Mouse (Mus musculus) midbrain, embryonic 13.5 days (tissue): ENCODE data around the gene Elmsan1. TPM values are rescaled to one million over a fixed set of nuclear protein-coding genes. Genes with fewer than 3 reads are reported as not detected.
A peak's percentile ranks its signal among the peaks of the same experiment; 100 is the strongest.

Experiments used
- ATAC-seq: fragments of 200-750 bp; cut with Nextera tagmentation; 2 replicates; pipeline ENCODE4 v1.8.0; 2017; ENCODE audit warnings: mild to moderate bottlenecking, moderate TSS enrichment, moderate library complexity
- H3K27ac ChIP-seq: fragments of 300-500 bp; sonication (generic); 2 replicates; pipeline ENCODE4 v1.5.1; 2015; ENCODE audit warnings: inconsistent platforms, mild to moderate bottlenecking, moderate library complexity
- H3K27me3 ChIP-seq: fragments of 300-500 bp; sonication (generic); 2 replicates; pipeline ENCODE4 v1.6.1; 2015; ENCODE audit warnings: mild to moderate bottlenecking, inconsistent platforms
- H3K36me3 ChIP-seq: fragments of 300-500 bp; sonication (generic); 2 replicates; pipeline ENCODE4 v1.6.1; 2015; ENCODE audit warnings: mild to moderate bottlenecking, inconsistent platforms
- H3K4me1 ChIP-seq: fragments of 300-500 bp; sonication (generic); replicated peaks from 2 replicates; pipeline ENCODE4 v1.6.1; 2015; ENCODE audit warnings: inconsistent platforms
- H3K4me2 ChIP-seq: fragments of 300-500 bp; sonication (generic); replicated peaks from 2 replicates; pipeline ENCODE4 v1.6.1; 2015; ENCODE audit warnings: moderate library complexity, mild to moderate bottlenecking, inconsistent platforms
- H3K4me3 ChIP-seq: fragments of 300-500 bp; sonication (generic); replicated peaks from 2 replicates; pipeline ENCODE4 v1.5.1; 2015; ENCODE audit warnings: mild to moderate bottlenecking, inconsistent platforms
- H3K9ac ChIP-seq: fragments of 300-500 bp; sonication (generic); replicated peaks from 2 replicates; pipeline ENCODE4 v1.6.1; 2015; ENCODE audit warnings: mild to moderate bottlenecking, inconsistent platforms
- H3K9me3 ChIP-seq: fragments of 300-500 bp; sonication (generic); 2 replicates; pipeline ENCODE4 v1.6.1; 2016; ENCODE audit warnings: mild to moderate bottlenecking, inconsistent platforms
- WGBS: fragments of 180-500 bp; shearing (Covaris S2); methylation state at CpG from one replicate; pipeline ENCODE4 v1.1.7; 2015; 5-methylcytosine and 5-hydroxymethylcytosine counted together
- polyA plus RNA-seq: library from polyadenylated mRNA; unstranded; fragments of >200 nt; fragmentation: Nextera tagmentation; extraction: Ambion mirVana; gene quantifications from 2 replicates; pipeline ENCODE4 v1.2.1, GENCODE M21; 2015

Gene Elmsan1
- polyA plus RNA-seq, 1 experiment from 2014 or later, result 5.2 TPM

DNA sequence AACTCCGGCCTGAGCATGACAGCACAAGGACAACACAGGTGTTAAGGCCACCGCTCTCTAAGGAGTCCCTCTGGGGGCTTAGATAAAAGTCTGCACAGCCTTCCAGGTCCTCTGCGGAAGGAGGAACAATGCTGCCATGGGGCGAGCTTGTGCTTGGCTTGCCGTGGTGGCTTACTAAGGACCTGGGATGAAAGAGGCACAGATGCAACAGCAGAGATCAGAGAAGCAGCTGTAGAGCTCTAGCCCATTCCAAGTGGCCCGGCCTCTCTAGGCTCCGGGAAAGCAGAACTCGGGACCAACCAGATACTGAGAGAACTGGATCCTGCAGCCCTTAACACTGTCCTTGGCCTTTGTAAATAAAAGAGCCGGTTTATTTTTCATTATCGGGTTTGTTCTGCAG, 66.8 kb downstream of the Elmsan1 start:
- Histone ChIP-seq H3K27ac (no peak overlapping the region), H3K36me3 (peaks cover 44% of the 10 kb centered on the region), H3K4me3 (no peak overlapping the region), H3K4me1 (peaks cover 25% of the 10 kb centered on the region), H3K4me2 (no peak overlapping the region), H3K27me3 (no peaks in the 10 kb centered on the region), H3K9me3 (no peaks in the 10 kb centered on the region), H3K9ac (no peak overlapping the region)
- ATAC-seq, result no peak
- WGBS, result 92% methylated on average over 10 of the region's 10 CpGs

DNA sequence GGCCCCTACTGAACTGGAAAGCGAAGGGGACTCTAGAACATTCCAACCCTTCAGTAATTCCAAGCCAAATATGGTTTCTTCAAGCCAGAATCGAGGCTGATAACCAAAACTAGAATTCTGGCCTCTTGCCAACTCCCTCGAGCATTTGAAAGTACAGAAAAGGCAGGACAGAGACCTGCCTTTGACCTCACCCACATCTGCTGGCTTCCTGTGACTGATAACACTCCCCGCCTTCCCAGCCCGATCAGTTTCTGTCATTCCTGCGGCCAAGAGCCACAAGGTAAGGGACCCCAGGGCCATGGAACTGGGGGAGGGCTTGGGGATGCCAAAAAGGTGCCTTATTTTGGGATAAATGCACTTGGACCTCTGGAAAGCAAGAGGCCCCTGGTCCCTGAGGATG, 67.7 kb downstream of the Elmsan1 start:
- Histone ChIP-seq H3K4me3 (no peak overlapping the region), H3K27me3 (no peaks in the 10 kb centered on the region), H3K36me3 (peaks cover 34% of the 10 kb centered on the region)

DNA sequence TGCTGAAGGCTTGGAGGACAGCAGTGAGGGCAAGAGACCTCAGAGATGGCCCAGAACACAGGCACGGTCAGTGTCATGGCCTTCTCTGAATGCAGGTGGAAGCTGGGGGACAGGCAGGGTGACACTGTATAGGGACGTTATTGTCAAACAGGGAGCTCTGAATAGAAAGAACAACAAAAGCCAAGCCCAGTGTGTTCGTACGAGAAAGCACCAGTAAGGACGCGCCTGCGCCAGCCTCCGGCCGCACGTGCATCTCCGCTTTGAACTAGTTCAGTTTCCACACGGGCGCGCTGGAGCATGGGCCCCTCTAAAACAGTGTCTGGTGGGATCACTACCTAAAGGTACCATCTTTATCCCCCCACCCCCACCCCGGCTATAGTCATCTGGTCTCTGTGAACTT, 68.7 kb downstream of the Elmsan1 start:
- WGBS, result 52% methylated on average over 15 of the region's 15 CpGs
- H3K36me3 ChIP-seq, result peaks cover 26% of the 10 kb centered on the region
- no peaks in the 10 kb centered on the region for H3K9me3 ChIP-seq
- ATAC-seq, result no peak
- H3K4me3 ChIP-seq, result no peak overlapping the region
- H3K4me1 ChIP-seq, result peaks cover 29% of the 10 kb centered on the region
- peak overlapping the region; percentile 32 for H3K4me2 ChIP-seq
- no peak overlapping the region for H3K27ac ChIP-seq
- H3K27me3 ChIP-seq, result no peaks in the 10 kb centered on the region
- 0 out of 2 replicates have a peak overlapping the region, but pooled peaks have one; percentile 32 for H3K9ac ChIP-seq

More for the DNA sequence above, 67.7 kb downstream of the Elmsan1 start:
- Histone ChIP-seq H3K4me1 (peaks cover 29% of the 10 kb centered on the region), H3K9ac (no peak overlapping the region), H3K9me3 (no peaks in the 10 kb centered on the region), H3K4me2 (no peak overlapping the region), H3K27ac (no peak overlapping the region)
- no peak for ATAC-seq
- WGBS, result 73% methylated on average over 6 of the region's 6 CpGs

DNA sequence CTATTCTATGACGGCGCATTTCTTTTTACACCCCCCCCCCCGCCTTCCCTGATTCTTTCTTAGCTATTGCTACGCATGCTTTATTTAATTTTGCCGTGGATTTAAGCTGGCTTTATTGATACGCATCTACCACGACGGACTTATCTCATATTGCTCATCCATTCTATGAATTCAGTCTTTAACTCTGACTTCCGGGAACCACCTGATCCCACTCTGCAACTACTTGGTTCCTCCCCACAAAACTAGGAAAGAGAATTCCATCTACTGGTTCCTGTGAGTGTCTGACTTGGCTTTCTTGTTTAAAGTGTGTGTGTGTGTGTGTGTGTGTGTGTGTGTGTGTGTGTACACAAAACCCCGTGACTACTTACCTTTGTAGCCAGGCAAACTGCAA, 70.1 kb downstream of the Elmsan1 start:
- ATAC-seq, result no peak; the same call in 1 of the 2 replicates
- Histone ChIP-seq H3K4me1 (peaks cover 29% of the 10 kb centered on the region), H3K9ac (peak overlapping the region; percentile 72; the same call in 1 of the 2 replicates), H3K4me2 (peak overlapping the region; percentile 75), H3K36me3 (peaks cover 21% of the 10 kb centered on the region), H3K27ac (peak overlapping the region; percentile 81), H3K9me3 (no peaks in the 10 kb centered on the region), H3K27me3 (no peaks in the 10 kb centered on the region), H3K4me3 (peak overlapping the region; percentile 60)
- 3% methylated on average over 10 of the region's 10 CpGs for WGBS

GRCm38 (mm10) chr12:84147954-84148621, 70.6 kb downstream of the Elmsan1 start, which contains the start of gene Pnma1:
TSS of gene Pnma1 (minus strand) at chr12:84148489.
- Histone ChIP-seq H3K9ac (peak within 1 kb of the TSS; percentile 72), H3K36me3 (peaks cover 15% of the 10 kb centered on the region), H3K27me3 (no peaks in the 10 kb centered on the region), H3K9me3 (no peaks in the 10 kb centered on the region), H3K4me3 (peak within 1 kb of the TSS; percentile 60), H3K4me1 (peaks cover 29% of the 10 kb centered on the region), H3K4me2 (peak within 1 kb of the TSS; percentile 75), H3K27ac (peak within 1 kb of the TSS; percentile 81)
- under 1% methylated on average over 50 of the region's 50 CpGs for WGBS
- ATAC-seq, result peak; percentile 96

GRCm38 (mm10) chr12:84142281-84143050, 76.2 kb downstream of the Elmsan1 start:
- Histone ChIP-seq H3K27ac (no peak overlapping the region), H3K9me3 (no peaks in the 10 kb centered on the region), H3K4me2 (no peak overlapping the region), H3K9ac (no peak overlapping the region), H3K36me3 (peaks cover 22% of the 10 kb centered on the region), H3K4me1 (peaks cover 8% of the 10 kb centered on the region; the same call in 1 of the 2 replicates), H3K27me3 (no peaks in the 10 kb centered on the region), H3K4me3 (no peak overlapping the region)
- 54% methylated on average over 14 of the region's 14 CpGs for WGBS
- no peak for ATAC-seq

GRCm38 (mm10) chr12:84141271-84141670, 77.4 kb downstream of the Elmsan1 start:
- WGBS, result 90% methylated on average over 4 of the region's 4 CpGs
- Histone ChIP-seq H3K27me3 (no peaks in the 10 kb centered on the region), H3K4me3 (no peak overlapping the region), H3K4me2 (no peak overlapping the region), H3K36me3 (peaks cover 34% of the 10 kb centered on the region), H3K27ac (no peak overlapping the region), H3K9me3 (no peaks in the 10 kb centered on the region), H3K4me1 (no peaks in the 10 kb centered on the region), H3K9ac (no peak overlapping the region)
- ATAC-seq, result no peak

- Histone ChIP-seq H3K4me2 (no peak overlapping the region), H3K4me3 (no peak overlapping the region), H3K9ac (no peak overlapping the region), H3K4me1 (no peaks in the 10 kb centered on the region), H3K36me3 (peaks cover 45% of the 10 kb centered on the region), H3K27me3 (no peaks in the 10 kb centered on the region), H3K9me3 (no peaks in the 10 kb centered on the region), H3K27ac (no peak overlapping the region)
- 75% methylated on average over 4 of the region's 4 CpGs for WGBS
- no peak for ATAC-seq
These were observed 78.5 kb downstream of the Elmsan1 start for GRCm38 (mm10) chr12:84140135-84140534.

GRCm38 (mm10) chr12:84137131-84137530, 81.5 kb downstream of the Elmsan1 start:
- H3K4me2 ChIP-seq, result no peak overlapping the region
- peaks cover 47% of the 10 kb centered on the region for H3K36me3 ChIP-seq
- no peak for ATAC-seq
- no peaks in the 10 kb centered on the region for H3K4me1 ChIP-seq
- H3K27me3 ChIP-seq, result no peaks in the 10 kb centered on the region
- no peak overlapping the region for H3K4me3 ChIP-seq
- H3K27ac ChIP-seq, result no peak overlapping the region
- no peaks in the 10 kb centered on the region for H3K9me3 ChIP-seq
- no peak overlapping the region for H3K9ac ChIP-seq
- WGBS, result 90% methylated on average over 7 of the region's 7 CpGs

- no peak for ATAC-seq
- H3K9ac ChIP-seq, result no peak overlapping the region
- H3K27me3 ChIP-seq, result no peaks in the 10 kb centered on the region
- no peak overlapping the region for H3K4me3 ChIP-seq
- H3K4me2 ChIP-seq, result no peak overlapping the region
- no peak overlapping the region for H3K27ac ChIP-seq
- peaks cover 54% of the 10 kb centered on the region for H3K36me3 ChIP-seq
- H3K9me3 ChIP-seq, result no peaks in the 10 kb centered on the region
- 68% methylated on average over 3 of the region's 3 CpGs for WGBS
- no peaks in the 10 kb centered on the region for H3K4me1 ChIP-seq
These were observed 86.4 kb downstream of the Elmsan1 start for GRCm38 (mm10) chr12:84132265-84132664.

GRCm38 (mm10) chr12:84129931-84130330, 88.8 kb downstream of the Elmsan1 start:
- H3K4me2 ChIP-seq, result no peak overlapping the region
- H3K9ac ChIP-seq, result no peak overlapping the region
- H3K36me3 ChIP-seq, result peaks cover 43% of the 10 kb centered on the region
- no peak for ATAC-seq
- WGBS, result 93% methylated on average over 8 of the region's 8 CpGs
- no peaks in the 10 kb centered on the region for H3K27me3 ChIP-seq
- no peak overlapping the region for H3K4me3 ChIP-seq
- H3K4me1 ChIP-seq, result no peaks in the 10 kb centered on the region
- no peak overlapping the region for H3K27ac ChIP-seq
- no peaks in the 10 kb centered on the region for H3K9me3 ChIP-seq

- Histone ChIP-seq H3K4me3 (no peak overlapping the region), H3K27ac (no peak overlapping the region), H3K36me3 (peaks cover 46% of the 10 kb centered on the region), H3K4me1 (no peaks in the 10 kb centered on the region), H3K27me3 (no peaks in the 10 kb centered on the region), H3K4me2 (no peak overlapping the region), H3K9ac (no peak overlapping the region), H3K9me3 (no peaks in the 10 kb centered on the region)
- 86% methylated on average over 6 of the region's 6 CpGs for WGBS
- no peak for ATAC-seq
These were observed 90.1 kb downstream of the Elmsan1 start for GRCm38 (mm10) chr12:84128576-84128975.
